Mouse (Mus musculus): ENCODE measurements around the gene Gucy2e.

- no peak for TF ChIP-seq POLR2A (IDR thresholded peaks at IDR 0.05; ENCODE audit: borderline replicate concordance, low read depth, low read length)
- TF ChIP-seq CTCF (IDR thresholded peaks at IDR 0.05; ENCODE audit: low read depth, low read length), result no peak
Observed at GRCm38 (mm10) chr11:69197743-69198142, 39.1 kb downstream of the Gucy2e start, which contains the start of gene Alox8.

Data from bone marrow macrophage, adult 2 months (primary cell).